Mouse (Mus musculus) frontal cortex, postnatal 14 days (tissue): ENCODE results near the gene Mllt3.
A peak's percentile ranks its signal among the peaks of the same experiment; 100 is the strongest.

Experiments used
- DNase-seq, 2 experiments: peaks; one replicate each; pipeline ENCODE4 v3.0.0; 2022; ENCODE audit warnings: low spot score in 2 of 2

The Mllt3 gene

DNA sequence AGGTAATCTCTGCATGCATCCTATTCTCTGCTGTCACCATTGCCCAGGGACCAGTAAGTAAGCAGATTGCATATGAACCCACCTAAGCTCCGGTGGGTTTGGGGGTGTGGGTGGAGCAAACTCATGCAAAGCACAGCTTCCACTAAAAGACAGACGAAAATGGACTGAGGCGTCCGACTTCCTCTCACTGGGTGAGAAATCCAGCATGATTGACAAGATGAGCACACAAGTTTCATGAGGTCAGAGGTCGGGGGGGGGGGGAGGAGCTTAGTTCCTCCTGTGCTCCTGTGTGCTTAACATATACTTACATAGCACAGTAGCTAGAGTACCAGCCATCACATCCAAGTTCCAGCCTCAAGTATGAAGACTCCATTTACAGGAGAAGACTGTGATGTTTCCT, 206.8 kb downstream of the Mllt3 start:
- DNase-seq: no peak

GRCm38 (mm10) chr4:87823623-87824022, 209.5 kb downstream of the Mllt3 start:
- DNase-seq: no peak

DNA sequence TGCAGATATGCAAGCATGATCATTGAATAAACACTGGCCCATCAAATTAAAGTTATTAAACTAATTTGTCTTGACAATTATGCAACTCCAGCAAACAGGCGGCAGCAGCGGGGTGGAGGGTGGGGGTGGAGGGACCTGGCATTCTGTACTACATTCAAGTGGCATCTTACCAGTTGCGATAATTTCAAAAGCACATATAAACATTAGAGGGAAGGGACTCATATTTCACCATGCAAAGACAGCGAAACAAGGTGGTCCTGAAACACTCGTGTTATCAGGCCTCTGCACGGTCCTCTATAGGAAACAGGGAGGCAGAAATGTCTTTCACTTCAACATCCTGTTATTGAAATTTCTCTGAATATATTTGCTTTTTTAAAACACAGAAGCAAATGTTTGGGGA, 210.0 kb downstream of the Mllt3 start:
- no peak for DNase-seq

DNA sequence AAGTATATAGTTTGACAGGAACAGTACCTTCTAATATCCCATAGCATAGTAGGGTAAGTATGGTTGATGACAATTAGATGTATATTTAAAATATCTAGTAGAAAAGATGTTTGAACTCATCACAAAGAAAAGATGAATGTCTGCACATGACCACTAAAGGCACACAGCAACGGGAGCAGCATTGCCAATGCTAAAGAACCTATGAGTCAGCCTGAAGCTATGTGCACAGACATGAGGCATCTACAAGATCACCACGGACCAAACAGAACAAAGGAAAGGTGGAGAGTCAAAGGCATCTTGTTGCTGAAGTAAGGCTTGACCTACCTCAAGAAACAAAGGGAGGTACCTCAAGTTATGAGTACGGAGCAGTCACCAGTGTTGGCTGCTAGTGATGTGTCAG, 212.3 kb downstream of the Mllt3 start:
- DNase-seq: no peak

- no peak for DNase-seq
Measured at GRCm38 (mm10) chr4:87819182-87819581, 214.0 kb downstream of the Mllt3 start.

- no peak for DNase-seq
Measured at GRCm38 (mm10) chr4:87818276-87818675, 214.9 kb downstream of the Mllt3 start.

- no peak for DNase-seq
Measured at GRCm38 (mm10) chr4:87815465-87816108, 217.6 kb downstream of the Mllt3 start.

- DNase-seq: no peak
Measured at GRCm38 (mm10) chr4:87811899-87812298, 221.3 kb downstream of the Mllt3 start.

GRCm38 (mm10) chr4:87806196-87806987, 226.8 kb downstream of the Mllt3 start:
- no peak for DNase-seq

- DNase-seq: no peak
Measured at GRCm38 (mm10) chr4:87804576-87804975, 228.6 kb downstream of the Mllt3 start.

DNA sequence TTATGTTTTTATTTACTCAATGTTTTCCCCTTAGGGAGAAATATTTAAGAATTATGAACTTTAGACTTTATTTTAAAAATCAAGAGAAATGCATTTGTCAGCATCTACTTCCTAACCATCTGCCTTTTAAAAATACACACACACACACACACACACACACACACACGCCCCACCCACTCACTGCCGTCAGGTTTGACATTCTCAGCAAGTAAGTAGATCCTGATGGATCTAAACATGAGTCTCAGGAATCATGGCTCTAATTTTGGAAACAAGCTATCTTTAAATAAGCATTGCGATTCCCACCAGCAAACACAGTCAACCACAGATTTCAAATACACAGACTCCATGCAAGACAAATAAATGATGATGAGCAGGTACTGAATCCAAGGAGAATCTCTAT, 229.9 kb downstream of the Mllt3 start:
- DNase-seq: no peak

DNA sequence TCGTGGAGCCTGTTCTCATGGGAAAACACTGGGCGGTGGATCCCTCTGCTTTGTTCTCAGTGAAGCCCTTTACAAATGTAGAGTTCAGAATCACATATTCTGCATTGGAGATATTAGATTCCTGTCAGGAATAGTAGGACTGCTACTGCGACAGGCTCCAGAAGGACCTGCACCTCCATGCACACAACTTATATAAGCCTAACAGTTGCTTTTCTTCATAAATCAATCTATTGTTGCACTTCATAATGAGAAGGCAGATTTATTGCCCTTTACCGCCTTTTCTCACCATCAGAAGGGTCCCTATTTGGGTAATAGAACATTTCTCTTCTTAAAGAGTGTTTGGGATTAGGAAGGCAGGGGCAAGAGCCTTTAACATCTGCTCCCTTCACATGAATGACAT, 231.0 kb downstream of the Mllt3 start:
- no peak for DNase-seq

- no peak for DNase-seq
Measured at GRCm38 (mm10) chr4:87801332-87801731, 231.8 kb downstream of the Mllt3 start.

DNA sequence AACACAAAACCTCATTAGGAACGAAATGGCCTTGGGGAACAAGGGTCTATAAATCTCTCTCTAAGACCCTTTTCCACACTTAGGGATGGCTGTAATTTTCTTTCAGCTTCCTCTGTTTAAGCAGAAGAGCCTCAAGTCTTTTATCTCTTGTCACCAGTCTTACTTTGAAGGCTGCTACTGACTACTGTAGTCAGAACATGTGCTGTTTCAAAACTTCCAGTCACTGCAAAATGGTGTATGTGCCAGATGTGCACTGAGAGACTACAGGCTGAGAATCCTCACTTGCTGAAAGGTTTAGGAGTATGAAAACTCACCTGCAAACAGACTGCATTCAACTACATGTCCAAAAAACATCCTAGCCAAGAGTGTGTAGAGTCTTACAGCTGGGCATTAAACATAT, 232.9 kb downstream of the Mllt3 start:
- no peak for DNase-seq

- no peak for DNase-seq
Measured at GRCm38 (mm10) chr4:87799418-87799817, 233.7 kb downstream of the Mllt3 start.

- DNase-seq: no peak
Measured at GRCm38 (mm10) chr4:87795261-87795660, 237.9 kb downstream of the Mllt3 start.

DNA sequence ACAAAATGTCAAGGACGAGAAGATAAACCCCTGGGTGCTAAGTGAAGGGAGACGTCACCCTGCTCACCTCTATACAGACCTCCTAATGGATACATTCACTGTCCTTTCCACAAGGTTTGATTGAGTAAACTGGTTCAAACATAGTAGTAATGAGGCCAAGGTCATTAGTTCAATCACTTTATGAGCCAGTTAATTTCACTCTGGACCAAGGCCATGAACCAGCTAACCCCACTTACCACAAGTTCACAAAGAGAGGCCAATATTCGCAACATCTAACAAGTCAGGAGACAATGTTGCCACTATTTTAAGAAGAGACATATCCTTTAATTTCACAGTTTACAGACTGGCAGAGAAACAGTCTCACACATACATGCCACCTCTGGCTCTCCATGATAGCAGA, 238.9 kb downstream of the Mllt3 start:
- DNase-seq: no peak

DNA sequence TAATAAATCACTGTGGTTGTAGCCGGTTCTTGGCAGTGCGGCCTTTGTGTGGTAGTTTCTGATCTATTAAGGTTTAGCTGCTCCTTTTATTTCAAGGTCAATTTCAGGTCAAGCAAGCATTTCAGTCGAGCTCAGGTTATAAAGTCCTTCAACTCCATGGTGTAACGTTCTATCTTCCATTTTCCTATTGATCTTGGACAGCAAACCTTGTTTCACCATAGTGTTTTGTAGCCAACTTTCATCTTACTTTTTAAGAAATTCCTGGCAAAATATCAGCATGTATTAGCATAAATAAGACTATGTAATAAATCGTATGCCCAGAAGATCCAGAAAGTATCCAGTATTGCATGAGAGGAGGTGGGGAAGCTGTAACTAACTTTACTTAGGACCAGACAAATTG, 240.7 kb downstream of the Mllt3 start:
- no peak for DNase-seq

- DNase-seq: no peak
Measured at GRCm38 (mm10) chr4:87789446-87789845, 243.7 kb downstream of the Mllt3 start.

GRCm38 (mm10) chr4:87788691-87789090, 244.5 kb downstream of the Mllt3 start:
- DNase-seq: peak in 1 of 2 experiments; percentile 36

DNA sequence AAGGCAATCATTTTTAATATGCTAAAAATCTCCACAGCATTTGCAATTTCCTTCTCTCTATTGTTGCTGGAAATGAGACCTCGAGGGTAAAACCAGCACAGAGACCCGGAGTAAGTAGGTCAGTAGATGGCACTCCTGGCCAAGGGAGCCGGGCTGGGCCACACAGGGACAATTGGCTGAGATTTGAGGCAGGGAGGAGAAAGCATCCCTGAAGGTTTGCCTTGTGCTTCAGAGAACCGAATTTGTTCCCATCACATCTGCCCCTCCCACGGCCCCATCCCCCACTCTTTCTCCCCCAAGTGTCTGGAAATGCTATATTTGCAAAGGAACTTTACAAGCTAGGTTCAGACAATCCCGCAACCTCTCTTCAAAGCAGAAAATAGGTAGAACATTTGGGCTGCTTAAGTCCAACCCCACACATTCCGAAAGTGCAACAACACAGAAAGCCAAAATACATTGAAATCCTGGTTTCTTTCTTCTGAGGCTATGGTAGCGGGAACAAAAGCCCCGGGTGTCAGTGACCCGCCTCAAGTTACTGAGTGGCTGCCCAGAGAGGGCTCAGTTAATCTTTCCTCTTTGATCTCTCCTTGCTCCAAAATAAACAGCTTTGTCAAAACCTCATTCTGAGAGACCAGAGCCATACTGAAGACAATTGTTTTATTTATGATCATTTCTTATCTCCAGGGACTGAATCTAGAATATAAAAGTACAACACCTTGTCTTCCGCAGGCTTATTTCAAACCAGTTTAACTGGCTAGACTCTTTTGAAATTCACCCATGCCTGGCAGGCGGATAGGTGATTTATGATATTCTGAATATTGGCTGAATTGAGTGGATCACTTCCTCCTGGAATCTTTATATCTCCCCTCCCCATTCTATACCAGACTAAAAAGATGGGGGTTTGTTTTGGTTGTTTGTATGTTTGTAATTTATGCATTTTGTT, 247.8 kb downstream of the Mllt3 start:
- peak; percentile 44 to 48 for DNase-seq

GRCm38 (mm10) chr4:87783809-87784208, 249.4 kb downstream of the Mllt3 start:
- no peak for DNase-seq
